Mouse (Mus musculus) bone marrow macrophage, adult 2 months (primary cell): Measurements from ENCODE around the gene Arhgap4.

ENCODE experiments used
- CTCF ChIP-seq: IDR thresholded peaks from 2 replicates; pipeline ENCODE4 v1.5.1; 2012; ENCODE audit warnings: low read depth, mild to moderate bottlenecking, low read length, moderate library complexity
- POLR2A ChIP-seq: IDR thresholded peaks from 2 replicates; pipeline ENCODE4 v1.6.1; 2012; ENCODE audit warnings: mild to moderate bottlenecking, low read depth, low read length, borderline replicate concordance

GRCm38 (mm10) chrX:73871474-73871873 is 50.2 kb downstream of the Arhgap4 start:
- TF ChIP-seq CTCF (no peak), POLR2A (no peak)
